Mouse (Mus musculus) gastrocnemius, postnatal 14 days (tissue): ENCODE measurements at regions not wholly inside any gene's neighbourhood (a gene's known extent, or its start where the extent isn't known, plus 50 kb on each side); places are given as distances from the start of the nearest gene placed in this dataset.

Experiments
- DNase-seq: peaks from one replicate; pipeline ENCODE4 v3.0.0; 2021; ENCODE audit warnings: mixed read lengths
- intact Hi-C: fragments of 180-260 bp; cut with DNase I; formaldehyde crosslinking; loops from one replicate; pipeline ENCODE4 v1.15.1; 2025; ENCODE audit warnings: low total_unique reads

- intact Hi-C loops, result no loop called here
- no peak for DNase-seq
Measured at GRCm38 (mm10) chr8:44656031-44656430, 279.2 kb upstream of the Fat1 start.

- intact Hi-C loops, result no loop called here
- DNase-seq, result no peak
Measured at GRCm38 (mm10) chr8:44656470-44656869, 278.8 kb upstream of the Fat1 start.

GRCm38 (mm10) chr8:44661696-44662095, 273.6 kb upstream of the Fat1 start:
- no peak for DNase-seq
- intact Hi-C loops, result no loop called here

GRCm38 (mm10) chr8:44687126-44687525, 248.1 kb upstream of the Fat1 start:
- no peak for DNase-seq
- intact Hi-C loops, result no loop called here

GRCm38 (mm10) chr8:44689837-44690592, 245.2 kb upstream of the Fat1 start:
- no peak for DNase-seq
- intact Hi-C loops, result no loop called here

GRCm38 (mm10) chr8:44690593-44690950, 244.7 kb upstream of the Fat1 start:
- intact Hi-C loops, result no loop called here
- DNase-seq, result no peak

GRCm38 (mm10) chr8:44691140-44691539, 244.1 kb upstream of the Fat1 start:
- intact Hi-C loops, result no loop called here
- no peak for DNase-seq

- intact Hi-C loops, result no loop called here
Measured at GRCm38 (mm10) chr8:44692036-44692688, 243.1 kb upstream of the Fat1 start.

GRCm38 (mm10) chr8:44694861-44695260, 240.4 kb upstream of the Fat1 start:
- intact Hi-C loops, result no loop called here
- DNase-seq, result no peak

More at GRCm38 (mm10) chr8:44692036-44692688, 243.1 kb upstream of the Fat1 start:
- no peak for DNase-seq

GRCm38 (mm10) chr8:44696066-44696853, 239.0 kb upstream of the Fat1 start:
- DNase-seq, result peak; percentile 22
- intact Hi-C loops, result no loop called here

- no peak for DNase-seq
- intact Hi-C loops, result no loop called here
Measured at GRCm38 (mm10) chr8:44699384-44700105, 235.7 kb upstream of the Fat1 start.

- intact Hi-C loops, result no loop called here
- DNase-seq, result no peak
Measured at GRCm38 (mm10) chr8:44704595-44705265, 230.5 kb upstream of the Fat1 start.

GRCm38 (mm10) chr8:44708659-44709170, 226.5 kb upstream of the Fat1 start:
- intact Hi-C loops, result no loop called here
- no peak for DNase-seq

- DNase-seq, result no peak
- intact Hi-C loops, result no loop called here
Measured at GRCm38 (mm10) chr8:44709171-44709940, 225.9 kb upstream of the Fat1 start.

GRCm38 (mm10) chr8:44734577-44734976, 200.7 kb upstream of the Fat1 start:
- intact Hi-C loops, result no loop called here
- no peak for DNase-seq

GRCm38 (mm10) chr8:44735801-44736200, 199.4 kb upstream of the Fat1 start:
- DNase-seq, result no peak
- intact Hi-C loops, result no loop called here

GRCm38 (mm10) chr8:44743353-44743752, 191.9 kb upstream of the Fat1 start:
- no peak for DNase-seq
- intact Hi-C loops, result no loop called here

GRCm38 (mm10) chr8:44744991-44745658, 190.1 kb upstream of the Fat1 start:
- intact Hi-C loops, result no loop called here

More at GRCm38 (mm10) chr8:44744991-44745658, 190.1 kb upstream of the Fat1 start:
- DNase-seq, result no peak
